Mouse (Mus musculus) cortical plate, adult 2 months (tissue): ENCODE results near the gene Gnb5.

Source experiments
- CTCF ChIP-seq: fragments of 200-500 bp; IDR thresholded peaks from 2 replicates; pipeline ENCODE4 v1.5.1; 2011; ENCODE audit warnings: mild to moderate bottlenecking, control low read depth, low read length; ENCODE audit not compliant: insufficient read depth; ENCODE audit errors: extremely low read depth
- POLR2A ChIP-seq: fragments of 200-500 bp; IDR thresholded peaks from 2 replicates; pipeline ENCODE4 v1.6.1; 2011; ENCODE audit warnings: mild to moderate bottlenecking, low read length, control low read depth; ENCODE audit not compliant: insufficient read depth; ENCODE audit errors: extremely low read depth

- no peak for TF ChIP-seq POLR2A
- TF ChIP-seq CTCF: peak; percentile 65; the same call in 1 of the 2 replicates
Measured at GRCm38 (mm10) chr9:75262235-75262826, 43.8 kb upstream of the Gnb5 start.
